Mouse (Mus musculus) ES-E14 (cell line): ENCODE data around the gene Kalrn. TPM values are rescaled to one million over a fixed set of nuclear protein-coding genes. Genes with fewer than 3 reads are reported as not detected.

Experiments used
- DNase-seq: peaks from one replicate; pipeline ENCODE4 v3.0.0-alpha.2; 2013; ENCODE audit warnings: low read depth, low spot score
- H3K27ac ChIP-seq: 2 replicates; pipeline ENCODE4 v1.5.1; 2012; ENCODE audit warnings: low read depth, mild to moderate bottlenecking, low read length, moderate library complexity, mixed read lengths; ENCODE audit not compliant: poor library complexity, insufficient read depth, severe bottlenecking
- H3K36me3 ChIP-seq: 2 replicates; pipeline ENCODE4 v1.6.1; 2012; ENCODE audit warnings: mild to moderate bottlenecking, low read length, moderate library complexity, mixed read lengths; ENCODE audit not compliant: control insufficient read depth, poor library complexity, insufficient read depth, severe bottlenecking
- H3K4me1 ChIP-seq, 2 experiments: fragments of 150-350 bp in 1 of 2; sonication (generic) in 1 of 2; 2 replicates each; pipeline ENCODE4 v1.6.1; 2012; ENCODE audit warnings: low read length in 2 of 2, mild to moderate bottlenecking in 1 of 2, mixed read lengths in 1 of 2; ENCODE audit not compliant: control insufficient read depth in 2 of 2, insufficient read depth in 2 of 2, poor library complexity in 1 of 2
- H3K4me3 ChIP-seq, 2 experiments: fragments of 150-350 bp in 1 of 2; sonication (generic) in 1 of 2; 2 replicates each; pipeline ENCODE4 v1.5.1; 2012; ENCODE audit warnings: low read length in 2 of 2, low read depth in 1 of 2, mild to moderate bottlenecking in 1 of 2, mixed read lengths in 1 of 2; ENCODE audit not compliant: insufficient read depth in 1 of 2, poor library complexity in 1 of 2, severe bottlenecking in 1 of 2
- H3K9ac ChIP-seq: 2 replicates; pipeline ENCODE4 v1.6.1; 2012; ENCODE audit warnings: low read depth, mild to moderate bottlenecking, low read length, mixed read lengths; ENCODE audit not compliant: poor library complexity, insufficient read depth, severe bottlenecking
- H3K9me3 ChIP-seq: fragments of 150-350 bp; sonication (generic); 2 replicates; pipeline ENCODE4 v1.6.1; 2012; ENCODE audit warnings: low read depth, mild to moderate bottlenecking, low read length; ENCODE audit not compliant: control insufficient read depth, insufficient read depth
- CHD2 ChIP-seq: IDR thresholded peaks from 2 replicates; pipeline ENCODE4 v1.6.1; 2014; ENCODE audit warnings: mild to moderate bottlenecking, low read depth, low read length, inconsistent platforms
- HCFC1 ChIP-seq: IDR thresholded peaks from 2 replicates; pipeline ENCODE4 v1.6.1; 2012; ENCODE audit warnings: low read length, inconsistent platforms, borderline replicate concordance; ENCODE audit not compliant: insufficient read depth
- MAFK ChIP-seq: IDR thresholded peaks from 2 replicates; pipeline ENCODE4 v1.6.1; 2014; ENCODE audit warnings: mild to moderate bottlenecking, low read depth, low read length, inconsistent platforms; ENCODE audit not compliant: insufficient read depth
- ZC3H11A ChIP-seq: IDR thresholded peaks from 2 replicates; pipeline ENCODE4 v1.6.1; 2012; ENCODE audit warnings: low read depth, mild to moderate bottlenecking, inconsistent platforms, low read length, borderline replicate concordance
- ZNF384 ChIP-seq: IDR thresholded peaks from 2 replicates; pipeline ENCODE4 v1.6.1; 2012; ENCODE audit warnings: low read depth, low read length, inconsistent platforms
- in situ Hi-C, 2 experiments: fragments of 600-800 bp; cut with MboI; formaldehyde crosslinking; loops; one replicate each; pipeline ENCODE4 v1.15.1; 2025; ENCODE audit warnings: low sequenced_read_pairs in 2 of 2, inconsistent platforms in 1 of 2; ENCODE audit not compliant: unreplicated experiment in 2 of 2
- total RNA-seq: library from RNA; depleted of rRNA; stranded (reverse); fragments of 300-350 nt; gene quantifications from 2 replicates; pipeline ENCODE4 v1.2.3, GENCODE M21; 2012

Kalrn gene
- total RNA-seq, 1 experiment = 15.7 TPM

DNA sequence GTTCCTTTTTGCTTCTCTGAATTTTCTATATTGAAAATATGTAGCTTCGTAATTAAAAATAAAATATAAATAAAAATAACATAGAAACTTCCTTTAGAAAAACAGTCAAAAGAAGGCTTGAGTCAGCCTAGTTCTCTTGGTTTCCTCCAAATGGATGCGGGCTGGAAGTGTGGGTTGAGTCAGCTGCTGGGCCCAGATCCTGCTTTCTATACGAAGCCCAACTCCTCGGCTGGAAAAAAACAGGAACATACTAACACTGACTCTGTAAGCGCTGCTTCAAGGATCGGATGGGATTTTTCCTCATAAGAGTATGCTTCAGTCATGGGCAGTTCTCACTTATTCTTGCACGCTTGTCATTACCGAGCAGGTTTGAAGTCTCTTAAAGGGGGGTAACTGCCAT is 291.3 kb downstream of the Kalrn start:
- Histone ChIP-seq H3K36me3 (no peaks in the 10 kb centered on the region), H3K9me3 (no peaks in the 10 kb centered on the region), H3K4me3 (no peak overlapping the region), H3K9ac (no peak overlapping the region), H3K4me1 (peaks cover 0 to 1% of the 10 kb centered on the region in 2 experiments; a peak in 1 of 4 replicates), H3K27ac (no peak overlapping the region)
- in situ Hi-C loops = no loop called here
- no peak for DNase-seq
- no peak for TF ChIP-seq CHD2
- no peak for TF ChIP-seq ZC3H11A
- no peak for TF ChIP-seq ZNF384
- no peak for TF ChIP-seq HCFC1
- no peak for TF ChIP-seq MAFK

DNA sequence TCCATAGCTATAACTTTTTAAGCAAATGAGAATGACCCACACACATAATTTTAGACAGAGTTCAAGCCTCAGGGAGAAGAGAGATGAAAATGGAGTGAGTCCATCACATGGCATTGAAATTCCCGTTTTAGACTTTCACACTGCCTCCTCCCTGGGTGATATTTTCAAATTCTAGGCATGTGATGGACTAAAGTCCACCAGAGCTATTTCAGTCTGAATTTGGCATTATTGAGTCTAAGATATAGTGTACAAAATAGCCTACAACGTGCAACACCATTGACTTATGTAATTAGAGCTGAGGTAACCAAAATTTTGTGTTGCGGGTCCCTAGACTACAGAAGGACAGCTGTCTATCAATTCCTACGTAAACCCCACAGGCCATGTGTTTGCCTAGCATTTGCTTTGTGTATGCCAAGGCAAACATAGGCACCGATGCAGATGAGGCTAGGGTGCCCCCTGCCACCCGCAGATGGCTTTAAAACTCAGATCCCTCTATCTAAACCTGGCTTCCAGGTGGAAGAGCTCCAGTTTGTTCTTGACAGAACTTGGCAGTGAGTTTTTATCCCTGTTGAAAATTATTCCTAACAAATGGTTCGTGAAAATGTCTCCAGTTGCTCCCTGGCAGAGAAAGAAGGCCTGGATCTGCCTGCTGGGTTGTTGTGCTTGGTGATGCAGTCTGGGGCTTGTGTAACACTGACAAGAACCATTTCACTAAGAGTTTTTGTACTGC is 293.5 kb downstream of the Kalrn start:
- Histone ChIP-seq H3K4me3 (no peak overlapping the region), H3K27ac (no peak overlapping the region), H3K9me3 (no peaks in the 10 kb centered on the region), H3K36me3 (no peaks in the 10 kb centered on the region), H3K9ac (no peak overlapping the region), H3K4me1 (peaks cover 0 to 1% of the 10 kb centered on the region in 2 experiments; a peak in 1 of 4 replicates)
- in situ Hi-C loops = no loop called here
- TF ChIP-seq ZNF384 (no peak), CHD2 (no peak), MAFK (no peak), ZC3H11A (no peak), HCFC1 (no peak)
- DNase-seq = no peak

DNA sequence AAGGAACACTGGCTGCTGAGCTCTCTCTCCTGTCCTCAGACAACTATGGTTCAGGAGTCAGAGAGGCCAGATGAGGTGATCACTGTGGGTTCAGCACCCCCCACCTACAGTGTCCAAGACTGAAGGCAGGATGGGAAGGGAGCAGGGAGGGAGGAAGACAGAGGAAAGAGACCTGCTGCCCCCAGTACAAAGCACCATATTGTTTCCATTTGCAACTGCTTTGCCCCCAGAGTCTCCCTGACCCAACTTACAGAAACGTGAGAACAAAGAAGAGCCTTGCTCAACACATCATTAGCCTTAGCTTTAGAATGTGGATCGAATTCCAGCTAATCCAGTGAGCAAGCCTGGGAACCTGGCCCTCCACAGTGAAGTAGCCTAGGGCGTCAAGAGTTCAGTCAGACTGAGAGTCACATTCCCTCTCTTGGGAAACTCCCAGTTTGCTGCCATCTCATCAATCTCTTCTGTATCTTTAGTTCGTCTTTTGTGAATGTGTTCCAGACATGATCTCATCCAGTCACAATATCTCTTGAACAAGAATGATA is 295.0 kb downstream of the Kalrn start:
- Histone ChIP-seq H3K4me1 (peaks cover 0 to under 1% of the 10 kb centered on the region in 2 experiments; a peak in 1 of 4 replicates), H3K9ac (no peak overlapping the region), H3K9me3 (no peaks in the 10 kb centered on the region), H3K27ac (no peak overlapping the region), H3K36me3 (no peaks in the 10 kb centered on the region), H3K4me3 (no peak overlapping the region)
- DNase-seq = no peak
- in situ Hi-C loops = no loop called here
- TF ChIP-seq MAFK (no peak), ZNF384 (no peak), HCFC1 (no peak), CHD2 (no peak), ZC3H11A (no peak)

DNA sequence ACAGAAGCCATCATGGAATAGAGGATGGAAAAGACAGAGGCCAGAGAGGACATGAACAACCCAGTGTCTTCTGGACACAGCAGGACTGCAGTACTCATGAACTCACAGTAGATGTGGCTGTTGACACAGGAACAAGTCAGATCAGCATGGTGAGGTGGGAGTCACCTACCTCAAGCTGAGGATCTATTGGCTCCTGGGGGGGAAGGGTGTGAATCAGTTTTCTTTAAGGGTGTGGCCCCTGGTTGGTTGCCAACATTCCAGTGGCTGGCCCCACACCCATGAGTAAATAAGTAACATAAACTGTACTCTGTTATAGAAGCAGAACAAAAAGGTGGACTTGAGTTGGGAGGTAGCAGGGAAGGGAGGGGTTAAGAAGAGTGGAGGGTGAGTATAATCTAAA is 298.7 kb downstream of the Kalrn start:
- Histone ChIP-seq H3K4me3 (no peak overlapping the region), H3K36me3 (no peaks in the 10 kb centered on the region), H3K27ac (no peak overlapping the region), H3K4me1 (no peaks in the 10 kb centered on the region), H3K9me3 (no peaks in the 10 kb centered on the region), H3K9ac (no peak overlapping the region)
- in situ Hi-C loops = no loop called here
- no peak for DNase-seq
- TF ChIP-seq CHD2 (no peak), HCFC1 (no peak), ZNF384 (no peak)
